Mouse (Mus musculus) forebrain, embryonic 12.5 days (tissue): ENCODE results near the gene Prpsap2. TPM values are rescaled to one million over a fixed set of nuclear protein-coding genes. Genes with fewer than 3 reads are reported as not detected.
A peak's percentile ranks its signal among the peaks of the same experiment; 100 is the strongest.
"Not testable (repeated sequence)": the region's sequence is repeated elsewhere in the genome, so short reads cannot be mapped to it uniquely, and the experiment has no call there.

ENCODE experiments used
- ATAC-seq: fragments of 200-750 bp; cut with Nextera tagmentation; 2 replicates; pipeline ENCODE4 v1.8.0; 2017; ENCODE audit warnings: moderate TSS enrichment; ENCODE audit not compliant: low FRiP score
- H3K27ac ChIP-seq: fragments of 300-500 bp; sonication (generic); 2 replicates; pipeline ENCODE4 v1.5.1; 2016; ENCODE audit warnings: mild to moderate bottlenecking
- H3K27me3 ChIP-seq: fragments of 300-500 bp; sonication (generic); 2 replicates; pipeline ENCODE4 v1.6.1; 2016; ENCODE audit warnings: mild to moderate bottlenecking
- H3K36me3 ChIP-seq: fragments of 300-500 bp; sonication (generic); replicated peaks from 2 replicates; pipeline ENCODE4 v1.6.1; 2016; ENCODE audit warnings: mild to moderate bottlenecking
- H3K4me1 ChIP-seq: fragments of 300-500 bp; sonication (generic); 2 replicates; pipeline ENCODE4 v1.6.1; 2016
- H3K4me2 ChIP-seq: fragments of 300-500 bp; sonication (generic); 2 replicates; pipeline ENCODE4 v1.6.1; 2016; ENCODE audit warnings: mild to moderate bottlenecking, moderate library complexity
- H3K4me3 ChIP-seq: fragments of 300-500 bp; sonication (generic); replicated peaks from 2 replicates; pipeline ENCODE4 v1.5.1; 2016; ENCODE audit warnings: mild to moderate bottlenecking
- H3K9ac ChIP-seq: fragments of 300-500 bp; sonication (generic); 2 replicates; pipeline ENCODE4 v1.6.1; 2016; ENCODE audit warnings: mild to moderate bottlenecking
- H3K9me3 ChIP-seq: fragments of 300-500 bp; sonication (generic); 2 replicates; pipeline ENCODE4 v1.6.1; 2016
- WGBS: fragments of 180-500 bp; shearing (Covaris S2); methylation state at CpG from one replicate; pipeline ENCODE4 v1.1.7; 2016; 5-methylcytosine and 5-hydroxymethylcytosine counted together
- polyA plus RNA-seq: library from polyadenylated mRNA; unstranded; fragments of >200 nt; fragmentation: Nextera tagmentation; extraction: Ambion mirVana; gene quantifications from 2 replicates; pipeline ENCODE4 v1.2.1, GENCODE M21; 2016

Prpsap2 gene
- polyA plus RNA-seq, result 62.2 and 64.2 TPM in 2 replicates

DNA sequence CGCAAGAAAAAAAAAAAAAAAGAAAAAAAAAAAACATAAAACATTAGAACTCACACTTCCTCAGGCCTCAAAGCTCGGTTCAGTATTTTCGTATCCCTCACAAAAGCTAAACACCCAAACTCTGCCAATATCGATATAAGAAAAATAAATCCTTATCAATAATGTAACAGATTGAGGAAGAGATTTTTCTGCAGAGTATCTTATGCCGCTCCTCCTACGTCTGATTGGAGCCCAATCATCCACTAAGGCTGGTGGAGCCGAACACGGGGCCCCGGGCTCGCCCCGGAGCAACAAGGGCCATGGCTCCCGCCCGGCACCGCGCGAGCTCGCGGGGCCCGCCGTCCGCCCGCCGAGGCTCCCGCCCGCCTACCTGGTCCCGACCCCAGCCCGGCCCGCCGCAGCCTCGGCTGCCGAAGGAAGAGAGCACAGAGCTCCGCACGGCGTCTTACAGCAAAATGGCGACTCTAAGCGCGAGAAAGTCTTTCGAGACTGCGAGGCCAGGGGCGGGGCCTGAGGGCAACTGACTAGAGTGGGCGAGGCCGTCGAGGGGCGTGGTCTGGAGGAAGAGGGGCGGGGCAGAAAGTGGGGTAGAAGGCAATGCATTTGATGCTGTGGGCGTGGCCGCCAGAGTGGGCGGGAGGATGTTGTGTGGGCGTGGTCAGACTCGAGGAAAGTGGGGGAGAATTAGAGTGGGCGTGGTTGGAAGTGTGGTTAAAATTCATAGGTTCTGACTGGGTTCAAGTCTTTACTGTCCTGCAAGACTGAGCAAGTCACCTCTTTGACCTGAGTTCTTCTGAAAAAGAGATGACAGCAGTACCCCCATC, at the start of gene Prpsap2:
TSS of gene Prpsap2 (minus strand) at position 505 of the 824 bp plus-strand sequence.
- Histone ChIP-seq H3K27ac (peak within 1 kb of the TSS; percentile 90), H3K4me2 (peak within 1 kb of the TSS; percentile 65), H3K9ac (peak within 1 kb of the TSS; percentile 82), H3K4me1 (peaks cover 10% of the 10 kb centered on the region), H3K27me3 (no peaks in the 10 kb centered on the region), H3K36me3 (peaks cover 3% of the 10 kb centered on the region; the same call in 1 of the 2 replicates), H3K4me3 (peak within 1 kb of the TSS; percentile 66), H3K9me3 (no peaks in the 10 kb centered on the region)
- under 1% methylated on average over 51 of the region's 51 CpGs for WGBS
- peak; percentile 95 for ATAC-seq

DNA sequence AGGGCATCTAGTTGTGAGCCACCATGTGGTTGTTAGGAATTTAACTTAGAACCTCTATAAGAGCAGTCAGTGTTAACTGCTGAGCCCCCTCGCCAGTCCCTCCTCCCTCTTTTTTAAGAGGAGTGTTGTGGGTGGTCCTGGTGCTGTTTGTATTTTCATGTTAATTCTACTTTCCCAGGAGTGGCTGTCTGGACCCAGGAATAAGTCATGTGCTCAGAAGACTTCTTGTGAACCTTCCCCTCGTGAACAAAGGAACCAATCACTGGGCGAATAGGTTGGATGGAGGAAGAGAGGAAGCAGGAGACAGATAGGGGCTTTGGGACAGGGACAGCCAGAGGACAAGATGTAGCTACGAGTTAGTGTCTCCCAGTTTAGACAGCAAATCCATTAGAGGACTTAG, 47.9 kb upstream of the Prpsap2 start:
- H3K27me3 ChIP-seq, result no peaks in the 10 kb centered on the region
- WGBS, result 18% methylated on average over 4 of the region's 4 CpGs
- H3K4me3 ChIP-seq, result no peak overlapping the region
- no peak overlapping the region for H3K9ac ChIP-seq
- H3K4me2 ChIP-seq, result no peak overlapping the region
- peaks cover 58% of the 10 kb centered on the region for H3K36me3 ChIP-seq
- H3K27ac ChIP-seq, result no peak overlapping the region
- ATAC-seq, result no peak
- H3K9me3 ChIP-seq, result no peaks in the 10 kb centered on the region
- 0 out of 2 replicates have a peak, but pooled peaks cover 4% of the 10 kb centered on the region for H3K4me1 ChIP-seq

DNA sequence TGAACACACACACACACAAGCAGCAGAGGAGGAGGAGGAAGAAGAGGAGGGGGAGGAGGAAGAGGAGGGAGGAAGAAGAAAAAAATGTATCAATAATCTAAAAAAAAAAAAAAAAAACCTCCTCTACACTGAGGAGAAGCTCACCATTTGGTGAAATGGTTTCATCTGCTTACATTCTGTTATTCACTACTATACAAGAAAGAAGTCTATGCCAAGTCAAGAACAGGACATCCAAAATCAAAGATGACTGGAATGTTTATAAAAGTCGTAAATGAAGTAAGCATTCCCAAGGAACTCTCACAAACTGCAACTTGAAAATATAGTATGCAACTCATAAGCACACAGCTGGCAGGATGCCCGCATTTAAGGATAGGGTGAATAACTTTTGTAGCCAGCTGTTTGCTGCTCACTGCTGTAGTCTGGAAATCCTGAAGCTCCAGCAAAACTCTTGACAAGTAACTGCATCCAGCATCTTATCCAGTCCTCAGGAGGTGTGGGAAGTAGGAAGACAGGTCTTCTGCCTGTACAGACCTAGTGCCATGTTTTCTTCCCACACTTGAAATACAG, 46.7 kb upstream of the Prpsap2 start:
- no peak for ATAC-seq
- H3K4me1 ChIP-seq, result 0 out of 2 replicates have a peak, but pooled peaks cover 4% of the 10 kb centered on the region
- H3K36me3 ChIP-seq, result peaks cover 51% of the 10 kb centered on the region
- WGBS, result 93% methylated on average over 2 of the region's 2 CpGs
- H3K27ac ChIP-seq, result no peak overlapping the region
- H3K4me2 ChIP-seq, result no peak overlapping the region
- no peaks in the 10 kb centered on the region for H3K27me3 ChIP-seq
- no peaks in the 10 kb centered on the region for H3K9me3 ChIP-seq
- no peak overlapping the region for H3K4me3 ChIP-seq
- no peak overlapping the region for H3K9ac ChIP-seq

DNA sequence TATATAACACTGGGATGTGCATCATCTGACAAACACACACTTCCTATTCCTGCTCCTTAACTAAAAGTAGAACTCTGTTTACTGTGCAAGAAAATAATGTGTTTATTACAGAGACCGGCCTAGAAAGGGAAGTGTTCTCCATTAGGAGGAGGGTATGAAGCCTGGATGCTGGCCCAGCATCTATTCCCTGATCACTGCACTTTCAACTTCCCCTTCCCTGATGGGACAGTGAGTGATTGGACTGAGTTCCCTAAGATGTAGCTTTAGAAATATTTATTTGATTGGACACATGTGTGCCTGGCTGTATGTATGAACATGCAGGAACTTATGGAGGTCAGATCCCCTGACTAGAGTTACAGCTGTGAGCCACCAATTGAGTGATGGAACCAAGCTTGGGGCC, 31.6 kb upstream of the Prpsap2 start:
- H3K9me3 ChIP-seq, result no peaks in the 10 kb centered on the region
- ATAC-seq, result no peak
- H3K36me3 ChIP-seq, result peaks cover 27% of the 10 kb centered on the region
- no peak overlapping the region for H3K27ac ChIP-seq
- WGBS, result 97% methylated on average over 1 of the region's 1 CpGs
- no peak overlapping the region for H3K4me3 ChIP-seq
- H3K4me2 ChIP-seq, result no peak overlapping the region
- no peak overlapping the region for H3K9ac ChIP-seq
- no peaks in the 10 kb centered on the region for H3K4me1 ChIP-seq
- no peaks in the 10 kb centered on the region for H3K27me3 ChIP-seq

DNA sequence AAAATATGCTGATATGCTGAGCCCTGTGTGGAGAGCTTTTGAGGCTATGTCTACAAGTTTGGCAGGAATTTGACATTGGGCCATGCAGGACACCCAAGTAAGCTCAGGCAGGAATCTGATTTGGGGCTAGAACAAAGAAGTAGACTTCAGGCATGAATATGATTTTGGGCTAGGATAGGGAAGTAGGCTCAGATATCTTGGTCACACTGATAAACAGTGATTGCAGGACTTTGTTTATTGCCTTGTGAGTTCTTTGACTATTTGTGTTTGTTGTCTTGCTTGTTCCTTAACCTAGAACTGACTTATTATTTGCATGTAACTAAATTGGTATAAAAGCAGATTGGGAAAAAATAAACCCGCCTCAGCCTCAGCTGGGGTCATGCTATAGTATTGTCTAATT, 26.7 kb upstream of the Prpsap2 start:
- Histone ChIP-seq H3K4me3 (no peak overlapping the region), H3K9ac (no peak overlapping the region), H3K9me3 (no peaks in the 10 kb centered on the region), H3K4me2 (no peak overlapping the region), H3K27ac (no peak overlapping the region), H3K4me1 (no peaks in the 10 kb centered on the region), H3K36me3 (peaks cover 44% of the 10 kb centered on the region), H3K27me3 (no peaks in the 10 kb centered on the region)
- ATAC-seq, result no peak
- WGBS, result 100% methylated on average over 1 of the region's 1 CpGs

DNA sequence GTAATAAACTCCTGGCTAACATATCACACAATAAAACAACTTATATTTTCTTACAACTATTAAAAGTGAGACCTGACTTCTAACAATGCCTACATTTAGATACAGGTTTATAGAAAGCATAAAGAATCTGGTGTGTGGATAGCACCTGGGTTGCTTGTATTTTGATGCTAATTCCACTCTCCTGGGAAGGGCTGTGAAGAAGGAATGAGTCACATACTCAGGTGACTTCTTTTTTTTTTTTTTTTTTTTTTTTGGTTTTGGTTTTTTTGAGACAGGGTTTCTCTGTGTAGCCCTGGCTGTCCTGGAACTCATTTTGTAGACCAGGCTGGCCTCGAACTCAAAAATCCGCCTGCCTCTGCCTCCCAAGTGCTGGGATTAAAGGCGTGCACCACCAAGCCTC, 20.6 kb upstream of the Prpsap2 start:
- WGBS, result 89% methylated on average over 3 of the region's 3 CpGs
- ATAC-seq, H3K4me2 ChIP-seq, H3K4me3 ChIP-seq, H3K27me3 ChIP-seq, H3K9ac ChIP-seq, H3K9me3 ChIP-seq, H3K4me1 ChIP-seq, H3K27ac ChIP-seq: not testable (repeated sequence)
- peaks cover 55% of the 10 kb centered on the region for H3K36me3 ChIP-seq

DNA sequence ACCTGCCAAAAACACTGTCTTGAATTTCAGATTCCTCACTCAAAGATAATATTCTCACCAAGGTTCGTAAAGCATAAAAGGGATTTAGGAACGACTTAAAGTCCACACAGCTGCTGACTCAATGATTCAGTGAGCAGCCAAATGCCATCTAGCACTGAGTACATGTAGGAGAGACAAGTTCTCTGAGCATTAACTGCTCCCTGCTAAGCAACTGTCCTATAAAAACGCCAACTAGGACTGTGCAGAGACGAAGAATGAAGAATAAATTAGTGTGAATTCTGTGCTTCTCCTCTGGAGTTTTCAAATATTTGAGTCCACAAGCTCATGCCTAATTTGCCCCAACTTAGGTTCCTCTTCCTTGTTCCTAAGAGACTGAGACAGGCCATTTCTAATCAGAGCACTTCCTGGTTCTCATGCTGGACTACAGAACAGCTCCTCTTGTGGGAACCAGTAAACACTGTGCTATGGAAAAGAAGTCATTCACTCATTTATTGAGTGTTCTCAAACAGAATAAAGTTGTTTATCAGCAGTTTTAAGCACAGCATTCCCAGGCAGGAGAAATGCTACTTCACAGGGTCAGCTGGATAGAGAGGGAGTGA, 12.8 kb upstream of the Prpsap2 start:
- no peak for ATAC-seq
- no peak overlapping the region for H3K9ac ChIP-seq
- H3K4me2 ChIP-seq, result no peak overlapping the region
- H3K27me3 ChIP-seq, result no peaks in the 10 kb centered on the region
- H3K36me3 ChIP-seq, result peaks cover 36% of the 10 kb centered on the region
- H3K27ac ChIP-seq, result no peak overlapping the region
- H3K9me3 ChIP-seq, result no peaks in the 10 kb centered on the region
- 86% methylated on average over 4 of the region's 4 CpGs for WGBS
- H3K4me3 ChIP-seq, result no peak overlapping the region
- no peaks in the 10 kb centered on the region for H3K4me1 ChIP-seq

DNA sequence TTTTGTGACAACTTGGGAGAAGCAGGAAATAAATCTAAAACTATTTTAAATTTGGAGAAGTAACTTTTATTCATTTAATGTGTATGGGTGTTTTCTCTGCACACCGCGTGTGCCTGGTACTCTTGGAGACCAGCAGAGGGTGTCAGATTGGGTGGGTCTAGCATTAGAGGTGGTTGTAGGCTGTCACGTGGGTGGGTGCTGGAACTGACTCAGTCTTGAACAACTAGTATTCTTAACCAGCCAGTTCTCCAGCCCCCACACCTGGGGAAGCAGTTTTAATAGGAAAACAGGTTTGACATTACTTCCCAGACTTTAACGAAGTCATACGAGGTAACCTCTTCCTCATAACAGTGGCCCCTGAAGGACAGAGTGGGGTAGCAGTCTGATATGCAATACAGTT, 1.4 kb downstream of the Prpsap2 start:
- no peak for ATAC-seq
- H3K4me1 ChIP-seq, result peaks cover 10% of the 10 kb centered on the region
- peak overlapping the region; percentile 66 for H3K4me3 ChIP-seq
- 77% methylated on average over 5 of the region's 5 CpGs for WGBS
- no peaks in the 10 kb centered on the region for H3K9me3 ChIP-seq
- no peaks in the 10 kb centered on the region for H3K27me3 ChIP-seq
- no peak overlapping the region for H3K9ac ChIP-seq
- H3K27ac ChIP-seq, result no peak overlapping the region
- peaks cover 15% of the 10 kb centered on the region for H3K36me3 ChIP-seq
- H3K4me2 ChIP-seq, result peak overlapping the region; percentile 65

DNA sequence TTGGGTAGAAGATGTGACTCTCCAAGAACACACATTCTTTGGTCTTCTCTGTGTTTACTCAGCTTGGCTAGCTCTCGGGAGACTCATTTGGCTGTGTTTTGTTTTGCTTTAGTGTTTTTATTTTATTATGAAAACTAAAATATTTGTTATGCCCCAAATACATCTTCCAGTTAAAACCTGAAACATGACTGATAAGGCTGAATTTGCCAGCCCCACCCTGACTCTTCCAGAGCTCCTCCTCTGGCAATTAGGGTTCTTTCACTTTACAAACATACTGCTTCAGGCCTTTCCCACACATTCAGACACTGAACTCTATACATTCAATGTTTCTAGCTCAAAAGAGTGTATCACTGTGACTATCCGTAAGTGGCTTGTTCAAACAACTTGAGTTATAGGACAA, 4.7 kb downstream of the Prpsap2 start:
- no peak overlapping the region for H3K27ac ChIP-seq

DNA sequence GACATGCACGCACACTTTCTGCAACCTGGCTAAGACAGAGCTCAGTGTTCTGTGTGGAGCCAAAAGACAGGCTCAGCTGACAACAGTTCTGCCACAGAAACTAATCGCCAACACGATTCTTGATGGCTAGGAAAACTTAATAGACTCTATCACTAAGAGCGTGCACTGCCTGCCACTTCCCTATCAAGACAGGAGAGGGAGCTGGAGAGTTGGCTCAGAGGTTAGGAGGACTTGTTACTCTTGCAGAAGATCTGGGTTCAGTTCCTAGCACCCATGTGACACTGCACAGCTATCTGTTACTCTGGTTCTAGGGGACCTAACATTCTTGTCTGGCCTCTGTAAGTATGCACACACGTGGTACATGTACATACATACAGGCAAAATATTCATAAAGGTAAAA, 10.3 kb downstream of the Prpsap2 start:
- WGBS, result 75% methylated on average over 5 of the region's 5 CpGs
- no peaks in the 10 kb centered on the region for H3K9me3 ChIP-seq
- H3K9ac ChIP-seq, result no peak overlapping the region
- no peak overlapping the region for H3K4me3 ChIP-seq
- H3K4me2 ChIP-seq, result no peak overlapping the region
- H3K27ac ChIP-seq, result no peak overlapping the region
- peaks cover 82% of the 10 kb centered on the region for H3K36me3 ChIP-seq
- no peak for ATAC-seq
- H3K27me3 ChIP-seq, result no peaks in the 10 kb centered on the region
- no peaks in the 10 kb centered on the region for H3K4me1 ChIP-seq

More for the DNA sequence above, 4.7 kb downstream of the Prpsap2 start:
- ATAC-seq, result no peak
- Histone ChIP-seq H3K4me3 (no peak overlapping the region), H3K27me3 (no peaks in the 10 kb centered on the region), H3K36me3 (peaks cover 43% of the 10 kb centered on the region), H3K4me1 (peaks cover 10% of the 10 kb centered on the region), H3K9me3 (no peaks in the 10 kb centered on the region), H3K9ac (no peak overlapping the region), H3K4me2 (no peak overlapping the region)
- 92% methylated on average over 2 of the region's 2 CpGs for WGBS

DNA sequence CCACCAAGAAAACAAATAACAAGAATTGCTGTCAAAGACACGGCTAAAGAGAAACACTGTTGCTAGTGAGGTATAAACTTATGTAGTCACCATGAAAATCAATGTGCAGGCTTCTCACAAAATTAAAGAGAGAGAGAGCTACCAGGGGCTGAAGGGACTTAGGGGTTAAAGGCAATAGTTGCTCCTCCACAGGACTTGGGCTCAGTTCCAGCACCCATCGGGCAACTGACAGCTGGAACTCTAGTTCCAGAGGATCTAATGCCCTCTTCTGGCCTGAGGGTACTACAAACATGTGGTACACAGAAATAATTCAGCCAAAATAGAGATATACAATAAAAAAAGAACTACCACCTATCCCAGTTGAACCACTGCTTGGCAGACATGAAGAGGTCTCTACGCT, 14.7 kb downstream of the Prpsap2 start:
- no peak overlapping the region for H3K27ac ChIP-seq
- no peak overlapping the region for H3K4me3 ChIP-seq
- no peak for ATAC-seq
- 0 out of 2 replicates have a peak, but pooled peaks cover 4% of the 10 kb centered on the region for H3K4me1 ChIP-seq
- H3K9me3 ChIP-seq, result no peaks in the 10 kb centered on the region
- no peaks in the 10 kb centered on the region for H3K27me3 ChIP-seq
- no peak overlapping the region for H3K9ac ChIP-seq
- 79% methylated on average over 3 of the region's 3 CpGs for WGBS
- no peak overlapping the region for H3K4me2 ChIP-seq
- H3K36me3 ChIP-seq, result peaks cover 77% of the 10 kb centered on the region

DNA sequence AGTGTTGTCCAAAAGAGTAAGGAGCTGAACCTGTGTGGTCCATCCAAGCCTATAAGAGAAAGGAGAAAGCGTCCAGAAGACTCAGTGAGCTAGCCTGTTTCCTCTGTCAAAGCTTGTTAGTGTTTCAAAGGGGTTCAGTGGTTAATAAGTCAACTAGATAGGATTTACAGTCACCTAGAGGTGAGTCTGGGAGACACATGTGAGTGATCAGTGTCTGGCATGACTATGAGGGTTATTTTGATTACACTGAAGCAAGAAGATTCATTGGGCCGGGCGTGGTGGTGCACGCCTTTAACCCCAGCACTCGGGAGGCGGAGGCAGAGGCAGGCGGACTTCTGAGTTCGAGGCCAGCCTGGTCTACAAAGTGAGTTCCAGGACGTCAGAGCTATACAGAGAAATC, 16.1 kb downstream of the Prpsap2 start:
- no peak for ATAC-seq
- H3K27me3 ChIP-seq, result no peaks in the 10 kb centered on the region
- H3K9ac ChIP-seq, result no peak overlapping the region
- 96% methylated on average over 9 of the region's 9 CpGs for WGBS
- peaks cover 77% of the 10 kb centered on the region for H3K36me3 ChIP-seq
- H3K9me3 ChIP-seq, result no peaks in the 10 kb centered on the region
- H3K4me3 ChIP-seq, result no peak overlapping the region
- no peak overlapping the region for H3K27ac ChIP-seq
- no peak overlapping the region for H3K4me2 ChIP-seq
- H3K4me1 ChIP-seq, result 0 out of 2 replicates have a peak, but pooled peaks cover 4% of the 10 kb centered on the region
